Mouse (Mus musculus) 3134 (cell line): ENCODE data around the gene Zbtb16.

ENCODE experiments used
- DNase-seq: peaks from one replicate; pipeline ENCODE4 v3.0.0-alpha.2; 2011; ENCODE audit warnings: low spot score; ENCODE audit not compliant: insufficient read length; ENCODE audit errors: extremely low read depth

Zbtb16 gene

GRCm38 (mm10) chr9:48712985-48713765 is 122.8 kb downstream of the Zbtb16 start:
- no peak for DNase-seq

GRCm38 (mm10) chr9:48711826-48712225 is 124.2 kb downstream of the Zbtb16 start:
- no peak for DNase-seq

- no peak for DNase-seq
Observed at GRCm38 (mm10) chr9:48711296-48711781, 124.7 kb downstream of the Zbtb16 start.

- DNase-seq: no peak
Observed at GRCm38 (mm10) chr9:48710355-48711295, 125.4 kb downstream of the Zbtb16 start.

GRCm38 (mm10) chr9:48707824-48708229 is 128.2 kb downstream of the Zbtb16 start:
- DNase-seq: no peak

GRCm38 (mm10) chr9:48707134-48707823 is 128.7 kb downstream of the Zbtb16 start:
- DNase-seq: no peak

- DNase-seq: no peak
Observed at GRCm38 (mm10) chr9:48701296-48701695, 134.7 kb downstream of the Zbtb16 start.

GRCm38 (mm10) chr9:48700871-48701270 is 135.2 kb downstream of the Zbtb16 start:
- no peak for DNase-seq

- no peak for DNase-seq
Observed at GRCm38 (mm10) chr9:48697470-48697815, 138.6 kb downstream of the Zbtb16 start.

- DNase-seq: no peak
Observed at GRCm38 (mm10) chr9:48696731-48697469, 139.1 kb downstream of the Zbtb16 start.

- DNase-seq: no peak
Observed at GRCm38 (mm10) chr9:48696330-48696729, 139.7 kb downstream of the Zbtb16 start.

GRCm38 (mm10) chr9:48695796-48696195 is 140.2 kb downstream of the Zbtb16 start:
- DNase-seq: no peak

GRCm38 (mm10) chr9:48694616-48695061 is 141.4 kb downstream of the Zbtb16 start:
- DNase-seq: no peak

GRCm38 (mm10) chr9:48693696-48694095 is 142.3 kb downstream of the Zbtb16 start:
- no peak for DNase-seq

- DNase-seq: no peak
Observed at GRCm38 (mm10) chr9:48689718-48689980, 146.4 kb downstream of the Zbtb16 start.

GRCm38 (mm10) chr9:48688859-48689717 is 146.9 kb downstream of the Zbtb16 start:
- no peak for DNase-seq

GRCm38 (mm10) chr9:48687891-48688290 is 148.1 kb downstream of the Zbtb16 start:
- DNase-seq: no peak

- no peak for DNase-seq
Observed at GRCm38 (mm10) chr9:48685721-48686120, 150.3 kb downstream of the Zbtb16 start.

GRCm38 (mm10) chr9:48684144-48684543 is 151.9 kb downstream of the Zbtb16 start:
- DNase-seq: no peak
